Mouse (Mus musculus) spleen, adult 2 months (tissue): ENCODE results near the gene Prkaa2. TPM values are rescaled to one million over a fixed set of nuclear protein-coding genes. Genes with fewer than 3 reads are reported as not detected.

Source experiments
- DNase-seq, 2 experiments: peaks; one replicate each; pipeline versions ENCODE4 v3.0.0 to v3.0.0-alpha.2; 2012 to 2021; ENCODE audit warnings: low spot score in 2 of 2, low read depth in 1 of 2
- H3K27ac ChIP-seq: fragments of 200-500 bp; 2 replicates; pipeline ENCODE4 v1.5.1; 2012; ENCODE audit warnings: low read length, inconsistent platforms; ENCODE audit not compliant: insufficient read depth
- H3K27me3 ChIP-seq: fragments of 200-500 bp; 2 replicates; pipeline ENCODE4 v1.6.1; 2012; ENCODE audit warnings: mild to moderate bottlenecking, moderate library complexity, low read length, inconsistent platforms; ENCODE audit not compliant: control insufficient read depth, insufficient read depth
- H3K36me3 ChIP-seq: fragments of 200-500 bp; 2 replicates; pipeline ENCODE4 v1.6.1; 2012; ENCODE audit warnings: mild to moderate bottlenecking, low read length, inconsistent platforms; ENCODE audit not compliant: control insufficient read depth, insufficient read depth
- H3K4me1 ChIP-seq: fragments of 200-500 bp; 2 replicates; pipeline ENCODE4 v1.6.1; 2011; ENCODE audit warnings: inconsistent platforms; ENCODE audit not compliant: control insufficient read depth, insufficient read depth, insufficient read length
- H3K4me3 ChIP-seq: fragments of 200-500 bp; 2 replicates; pipeline ENCODE4 v1.5.1; 2011; ENCODE audit warnings: mild to moderate bottlenecking, inconsistent platforms; ENCODE audit not compliant: insufficient read depth, insufficient read length; ENCODE audit errors: extremely low read depth
- CTCF ChIP-seq: fragments of 200-500 bp; IDR thresholded peaks from 2 replicates; pipeline ENCODE4 v1.5.1; 2011; ENCODE audit warnings: mild to moderate bottlenecking, inconsistent platforms; ENCODE audit not compliant: insufficient read depth, insufficient read length, insufficient replicate concordance; ENCODE audit errors: extremely low read depth
- POLR2A ChIP-seq: fragments of 200-500 bp; IDR thresholded peaks from 2 replicates; pipeline ENCODE4 v1.6.1; 2011; ENCODE audit warnings: low read depth, low read length, inconsistent platforms
- WGBS: fragments of 180-500 bp; shearing (Covaris S2); methylation state at CpG from one replicate; pipeline ENCODE4 v1.1.7; 2018; 5-methylcytosine and 5-hydroxymethylcytosine counted together
- polyA plus RNA-seq: library from polyadenylated mRNA; depleted of rRNA; stranded (reverse); fragments of >200 nt; gene quantifications from 2 replicates; pipeline ENCODE4 v1.2.3, GENCODE M21; 2012

Prkaa2 gene
- polyA plus RNA-seq, 1 experiment: 0.14 TPM

DNA sequence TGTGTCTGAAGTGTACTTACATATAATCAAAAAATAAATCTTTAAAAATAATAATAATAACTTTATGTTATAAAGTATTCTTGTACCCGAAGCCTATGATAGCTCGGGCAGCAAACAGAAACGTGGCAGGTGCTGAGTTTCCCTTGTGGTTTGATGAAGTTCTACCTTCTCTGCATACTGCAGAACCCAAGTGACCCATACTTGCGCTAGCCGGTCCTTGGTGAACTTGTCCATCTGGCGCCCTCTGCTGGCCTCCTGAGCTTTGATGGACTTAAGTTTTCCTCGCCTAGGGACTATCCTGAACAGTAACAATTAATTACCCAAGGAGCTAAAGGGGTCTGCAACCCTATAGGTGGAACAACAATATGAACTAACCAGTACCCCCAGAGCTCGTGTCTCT is 12.7 kb upstream of the Prkaa2 start:
- 39% methylated on average over 8 of the region's 8 CpGs for WGBS

GRCm38 (mm10) chr4:105121081-105121480 is 11.4 kb upstream of the Prkaa2 start:
- Histone ChIP-seq H3K36me3 (no peaks in the 10 kb centered on the region), H3K4me3 (no peak overlapping the region), H3K27ac (no peak overlapping the region), H3K27me3 (no peaks in the 10 kb centered on the region), H3K4me1 (no peaks in the 10 kb centered on the region)
- no peak for DNase-seq
- 86% methylated on average over 6 of the region's 6 CpGs for WGBS
- TF ChIP-seq POLR2A (no peak), CTCF (no peak)

More for the DNA sequence above, 12.7 kb upstream of the Prkaa2 start:
- peak in 1 of 2 experiments; percentile 19 for DNase-seq
- no peak overlapping the region for H3K4me3 ChIP-seq
- TF ChIP-seq CTCF (no peak), POLR2A (no peak)
- no peaks in the 10 kb centered on the region for H3K27me3 ChIP-seq
- H3K4me1 ChIP-seq: no peaks in the 10 kb centered on the region
- no peaks in the 10 kb centered on the region for H3K36me3 ChIP-seq
- H3K27ac ChIP-seq: no peak overlapping the region

- no peaks in the 10 kb centered on the region for H3K4me1 ChIP-seq
- DNase-seq: no peak
- 89% methylated on average over 3 of the region's 3 CpGs for WGBS
- H3K4me3 ChIP-seq: no peak overlapping the region
- no peak for TF ChIP-seq CTCF
- TF ChIP-seq POLR2A: no peak
- H3K36me3 ChIP-seq: no peaks in the 10 kb centered on the region
- peaks cover 10% of the 10 kb centered on the region for H3K27me3 ChIP-seq
- no peak overlapping the region for H3K27ac ChIP-seq
These were observed 3.8 kb upstream of the Prkaa2 start for GRCm38 (mm10) chr4:105113468-105113867.

- Histone ChIP-seq H3K4me1 (no peaks in the 10 kb centered on the region), H3K4me3 (no peak overlapping the region), H3K27me3 (peaks cover 10% of the 10 kb centered on the region), H3K27ac (no peak overlapping the region), H3K36me3 (no peaks in the 10 kb centered on the region)
- no peak for TF ChIP-seq CTCF
- TF ChIP-seq POLR2A: no peak
- WGBS: 71% methylated on average over 5 of the region's 5 CpGs
- DNase-seq: no peak
These were observed 3.4 kb upstream of the Prkaa2 start for GRCm38 (mm10) chr4:105113042-105113441.

DNA sequence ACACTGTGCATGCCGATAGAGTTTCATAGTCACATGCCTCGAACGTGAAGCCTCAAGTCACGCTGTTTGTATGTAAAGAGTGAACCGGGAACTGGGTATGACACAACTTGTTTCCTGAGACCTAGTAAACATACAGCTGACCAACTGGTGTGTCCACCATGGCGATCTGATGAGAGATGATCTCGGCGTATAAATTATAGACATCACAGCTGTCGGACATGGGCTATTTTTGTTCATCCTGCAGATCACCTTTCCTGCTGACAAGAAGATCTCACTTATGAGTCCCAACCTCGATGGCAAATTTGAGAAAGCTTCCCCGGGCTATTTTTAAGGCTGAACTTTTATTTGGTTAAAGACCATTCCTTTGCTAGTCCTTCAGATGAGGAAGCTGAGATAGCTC is 2.1 kb upstream of the Prkaa2 start:
- Histone ChIP-seq H3K36me3 (no peaks in the 10 kb centered on the region), H3K27me3 (peaks cover 10% of the 10 kb centered on the region), H3K4me1 (no peaks in the 10 kb centered on the region), H3K4me3 (no peak overlapping the region), H3K27ac (no peak overlapping the region)
- no peak for DNase-seq
- TF ChIP-seq CTCF (no peak), POLR2A (no peak)
- 88% methylated on average over 11 of the region's 11 CpGs for WGBS

GRCm38 (mm10) chr4:105110684-105111035 is 970 bp upstream of the Prkaa2 start:
- Histone ChIP-seq H3K4me3 (no peak overlapping the region), H3K36me3 (no peaks in the 10 kb centered on the region), H3K27ac (no peak overlapping the region), H3K27me3 (peaks cover 10% of the 10 kb centered on the region), H3K4me1 (no peaks in the 10 kb centered on the region)
- TF ChIP-seq POLR2A (no peak), CTCF (no peak)
- DNase-seq: no peak
- WGBS: 83% methylated on average over 4 of the region's 4 CpGs

GRCm38 (mm10) chr4:105109990-105110683 is 447 bp upstream of the Prkaa2 start:
- no peak overlapping the region for H3K27ac ChIP-seq
- H3K27me3 ChIP-seq: peaks cover 10% of the 10 kb centered on the region
- no peaks in the 10 kb centered on the region for H3K4me1 ChIP-seq
- DNase-seq: no peak
- no peaks in the 10 kb centered on the region for H3K36me3 ChIP-seq
- 6% methylated on average over 24 of the region's 24 CpGs for WGBS
- peak overlapping the region; percentile 61 for H3K4me3 ChIP-seq
- TF ChIP-seq CTCF: no peak
- no peak for TF ChIP-seq POLR2A
